Mouse (Mus musculus): ENCODE measurements around the gene Atp6v0d1. TPM values are rescaled to one million over a fixed set of nuclear protein-coding genes. Genes with fewer than 3 reads are reported as not detected.
A peak's percentile ranks its signal among the peaks of the same experiment; 100 is the strongest.

Gene Atp6v0d1
- polyA plus RNA-seq, 1 experiment from 2014 or later = 111 TPM

MicroRNAs within 50 kb of the gene (microRNA counts, 519-probe panel; counts per million panel counts)
- microRNA mmu-miR-1966 = 2,595 counts per million, percentile 64 among the panel's probes with 10 or more counts

Small RNA genes within 50 kb of the gene (microRNA-seq; reads per million reads assigned to microRNA genes)
- 0.79 reads per million for gene Mir1966

Other genes starting within 250 kb of the Atp6v0d1 start
- 2.2 and 2.4 TPM in 2 replicates for gene Lrrc29, start 239.8 kb downstream of the Atp6v0d1 start, polyA plus RNA-seq (2015; fragmentation: Nextera tagmentation; extraction: Ambion mirVana)
- gene Tmem208, start 239.7 kb downstream of the Atp6v0d1 start, polyA plus RNA-seq (2015; fragmentation: Nextera tagmentation; extraction: Ambion mirVana) = 120 and 136 TPM in 2 replicates
- 3.7 and 4.6 TPM in 2 replicates for gene Fhod1, start 218.1 kb downstream of the Atp6v0d1 start, polyA plus RNA-seq (2015; fragmentation: Nextera tagmentation; extraction: Ambion mirVana)
- gene Slc9a5, start 217.2 kb downstream of the Atp6v0d1 start, polyA plus RNA-seq (2015; fragmentation: Nextera tagmentation; extraction: Ambion mirVana) = 2.5 and 3.1 TPM in 2 replicates
- 0.32 and 0.37 TPM in 2 replicates for gene Plekhg4, start 192.8 kb downstream of the Atp6v0d1 start, polyA plus RNA-seq (2015; fragmentation: Nextera tagmentation; extraction: Ambion mirVana)
- not detected in 2 replicates for gene Kctd19, start 152.5 kb downstream of the Atp6v0d1 start, polyA plus RNA-seq (2015; fragmentation: Nextera tagmentation; extraction: Ambion mirVana)
- gene Lrrc36, start 152.5 kb downstream of the Atp6v0d1 start, polyA plus RNA-seq (2015; fragmentation: Nextera tagmentation; extraction: Ambion mirVana) = 0.17 and 0.41 TPM in 2 replicates
- gene Tppp3, start 94.5 kb downstream of the Atp6v0d1 start, polyA plus RNA-seq (2015; fragmentation: Nextera tagmentation; extraction: Ambion mirVana) = 22.2 and 24.8 TPM in 2 replicates
- gene Zdhhc1, start 69.1 kb downstream of the Atp6v0d1 start, polyA plus RNA-seq (2015; fragmentation: Nextera tagmentation; extraction: Ambion mirVana) = 49.6 and 51.1 TPM in 2 replicates
- 39.3 and 39.9 TPM in 2 replicates for gene Hsd11b2, start 47.3 kb downstream of the Atp6v0d1 start, polyA plus RNA-seq (2015; fragmentation: Nextera tagmentation; extraction: Ambion mirVana)
- 44.5 and 46.3 TPM in 2 replicates for gene Ripor1, start 39.2 kb upstream of the Atp6v0d1 start, polyA plus RNA-seq (2015; fragmentation: Nextera tagmentation; extraction: Ambion mirVana)
- gene Ctcf, start 70.5 kb upstream of the Atp6v0d1 start, polyA plus RNA-seq (2015; fragmentation: Nextera tagmentation; extraction: Ambion mirVana) = 117 and 134 TPM in 2 replicates
- 0.84 and 1.2 TPM in 2 replicates for gene Agrp, start 71.3 kb upstream of the Atp6v0d1 start, polyA plus RNA-seq (2015; fragmentation: Nextera tagmentation; extraction: Ambion mirVana)
- 0.49 and 0.52 TPM in 2 replicates for gene Carmil2, start 120.2 kb upstream of the Atp6v0d1 start, polyA plus RNA-seq (2015; fragmentation: Nextera tagmentation; extraction: Ambion mirVana)
- gene Acd, start 135.1 kb upstream of the Atp6v0d1 start, polyA plus RNA-seq (2015; fragmentation: Nextera tagmentation; extraction: Ambion mirVana) = 65.7 and 67.6 TPM in 2 replicates
- gene Pard6a, start 135.1 kb upstream of the Atp6v0d1 start, polyA plus RNA-seq (2015; fragmentation: Nextera tagmentation; extraction: Ambion mirVana) = 18.0 and 20.1 TPM in 2 replicates
- gene 4933405L10Rik, start 141.6 kb upstream of the Atp6v0d1 start, polyA plus RNA-seq (2015; fragmentation: Nextera tagmentation; extraction: Ambion mirVana) = not detected in 2 replicates
- gene Enkd1, start 142.2 kb upstream of the Atp6v0d1 start, polyA plus RNA-seq (2015; fragmentation: Nextera tagmentation; extraction: Ambion mirVana) = 29.0 and 34.1 TPM in 2 replicates
- gene Gfod2, start 192.6 kb upstream of the Atp6v0d1 start, polyA plus RNA-seq (2015; fragmentation: Nextera tagmentation; extraction: Ambion mirVana) = 24.9 and 25.7 TPM in 2 replicates

All from kidney, embryonic 16.5 days (tissue).